Mouse (Mus musculus): ENCODE measurements around the gene Klc2.

GRCm38 (mm10) chr19:5062446-5062845 lies 55.9 kb downstream of the Klc2 start:
- TF ChIP-seq POLR2A (IDR thresholded peaks at IDR 0.05; ENCODE audit: extremely low read depth, insufficient read depth, low read length), result no peak
- no peak for TF ChIP-seq CTCF (IDR thresholded peaks at IDR 0.05; ENCODE audit: extremely low read depth, insufficient read depth, low read length)

Data from cortical plate, adult 2 months (tissue).